Mouse (Mus musculus) bone marrow, adult 2 months (tissue): ENCODE measurements at regions not wholly inside any gene's neighbourhood (a gene's known extent, or its start where the extent isn't known, plus 50 kb on each side); places are given as distances from the start of the nearest gene placed in this dataset.

Source experiments
- H3K27ac ChIP-seq: fragments of 200-500 bp; 2 replicates; pipeline ENCODE4 v1.5.1; 2012; ENCODE audit warnings: low read depth, mild to moderate bottlenecking, control low read depth, inconsistent platforms, low read length; ENCODE audit not compliant: control insufficient read depth, poor library complexity, insufficient read depth
- H3K4me1 ChIP-seq: fragments of 200-500 bp; 2 replicates; pipeline ENCODE4 v1.6.1; 2011; ENCODE audit warnings: low read length; ENCODE audit not compliant: control insufficient read depth, insufficient read depth
- H3K4me3 ChIP-seq: fragments of 200-500 bp; replicated peaks from 2 replicates; pipeline ENCODE3; 2011; ENCODE audit warnings: mild to moderate bottlenecking, low read depth, low read length, control low read depth; ENCODE audit not compliant: control insufficient read depth
- CTCF ChIP-seq: fragments of 200-500 bp; IDR thresholded peaks from 2 replicates; pipeline ENCODE4 v1.5.1; 2011; ENCODE audit warnings: low read length, control low read depth; ENCODE audit not compliant: control insufficient read depth, insufficient read depth
- POLR2A ChIP-seq: fragments of 200-500 bp; IDR thresholded peaks from 2 replicates; pipeline ENCODE4 v1.6.1; 2011; ENCODE audit warnings: low read depth, mild to moderate bottlenecking, control low read depth, low read length, borderline replicate concordance; ENCODE audit not compliant: control insufficient read depth
- WGBS: fragments of 180-500 bp; shearing (Covaris S2); methylation state at CpG from one replicate; pipeline ENCODE4 v1.1.7; 2018; 5-methylcytosine and 5-hydroxymethylcytosine counted together

DNA sequence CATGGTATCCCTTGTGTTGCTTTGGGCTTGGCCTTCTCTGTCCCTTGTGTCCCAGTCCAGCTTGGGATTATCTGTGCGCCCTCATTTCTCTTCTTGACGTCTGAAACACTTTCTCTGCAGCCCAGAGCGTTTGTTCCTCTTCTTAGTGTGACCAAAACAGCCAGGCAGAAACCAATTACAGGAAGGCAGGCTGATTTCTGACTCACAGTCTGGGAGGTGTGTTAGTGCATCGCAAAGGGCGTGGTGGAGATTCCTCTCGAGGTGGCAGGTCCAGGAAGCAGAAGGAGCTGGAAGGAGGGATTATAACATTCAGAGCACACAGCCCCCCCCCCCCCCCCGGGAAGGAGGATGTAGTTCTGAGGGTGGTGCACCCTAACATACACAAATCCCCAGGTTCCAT lies 64.6 kb upstream of the Errfi1 start:
- Histone ChIP-seq H3K4me3 (no peak overlapping the region), H3K27ac (no peak overlapping the region), H3K4me1 (no peaks in the 10 kb centered on the region)
- no peak for TF ChIP-seq CTCF
- no peak for TF ChIP-seq POLR2A
- 3% methylated on average over 7 of the region's 7 CpGs for WGBS

GRCm38 (mm10) chr4:150787113-150787512 lies 66.6 kb upstream of the Errfi1 start:
- H3K4me1 ChIP-seq: no peaks in the 10 kb centered on the region
- WGBS: 76% methylated on average over 6 of the region's 6 CpGs
- no peak overlapping the region for H3K4me3 ChIP-seq
- no peak overlapping the region for H3K27ac ChIP-seq
- TF ChIP-seq POLR2A (no peak), CTCF (no peak)

- H3K4me1 ChIP-seq: no peaks in the 10 kb centered on the region
- H3K4me3 ChIP-seq: no peak overlapping the region
- TF ChIP-seq POLR2A (no peak), CTCF (no peak)
- WGBS: 72% methylated on average over 3 of the region's 3 CpGs
- H3K27ac ChIP-seq: no peak overlapping the region
These were observed 67.1 kb upstream of the Errfi1 start for GRCm38 (mm10) chr4:150786651-150787050.

DNA sequence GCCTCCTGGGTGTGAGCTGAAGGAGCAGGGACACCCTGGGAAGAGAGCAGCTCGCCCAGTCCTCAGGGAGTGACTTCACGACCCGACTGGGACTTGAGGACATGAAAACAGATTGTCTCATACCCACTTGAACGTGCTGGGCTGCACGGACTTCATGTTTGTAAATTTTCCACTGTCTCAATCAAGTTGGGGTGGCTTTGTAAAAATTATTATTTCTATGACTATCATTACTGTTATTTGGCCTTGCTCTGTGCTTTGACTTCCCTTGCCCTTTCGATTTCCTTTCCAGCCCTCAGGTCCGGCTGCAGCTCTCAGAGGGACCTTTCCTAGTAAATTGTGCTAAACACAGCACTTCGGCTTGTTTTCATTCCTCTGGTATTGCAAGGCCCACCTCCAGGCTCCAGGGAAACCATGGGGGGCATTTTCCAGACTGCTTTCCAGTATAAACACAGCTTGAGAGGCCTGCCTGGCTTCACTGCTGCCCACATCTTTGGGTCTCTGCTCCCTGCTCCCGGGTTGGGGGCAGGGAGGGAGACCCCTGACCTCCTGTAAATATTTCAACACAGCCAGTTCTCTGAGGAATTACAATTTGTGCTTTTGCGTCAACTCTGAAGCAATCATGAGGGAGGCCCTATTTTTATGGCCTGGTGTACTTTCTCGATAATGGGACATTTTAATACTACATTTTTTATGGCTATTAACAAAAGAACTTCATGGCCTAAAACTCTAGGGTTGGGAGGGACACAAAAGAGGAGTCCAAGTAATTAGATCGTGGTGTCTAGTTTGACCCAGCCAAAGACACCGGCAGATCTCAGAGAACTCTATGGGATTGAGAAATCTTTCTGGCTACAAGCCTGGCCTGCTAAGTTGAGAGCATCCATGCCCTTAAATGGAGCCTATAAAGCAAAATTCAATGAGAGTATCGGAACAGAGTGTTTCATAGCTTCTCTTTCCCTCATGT lies 68.9 kb upstream of the Errfi1 start:
- WGBS: 63% methylated on average over 14 of the region's 14 CpGs
- no peak for TF ChIP-seq POLR2A
- no peak for TF ChIP-seq CTCF

DNA sequence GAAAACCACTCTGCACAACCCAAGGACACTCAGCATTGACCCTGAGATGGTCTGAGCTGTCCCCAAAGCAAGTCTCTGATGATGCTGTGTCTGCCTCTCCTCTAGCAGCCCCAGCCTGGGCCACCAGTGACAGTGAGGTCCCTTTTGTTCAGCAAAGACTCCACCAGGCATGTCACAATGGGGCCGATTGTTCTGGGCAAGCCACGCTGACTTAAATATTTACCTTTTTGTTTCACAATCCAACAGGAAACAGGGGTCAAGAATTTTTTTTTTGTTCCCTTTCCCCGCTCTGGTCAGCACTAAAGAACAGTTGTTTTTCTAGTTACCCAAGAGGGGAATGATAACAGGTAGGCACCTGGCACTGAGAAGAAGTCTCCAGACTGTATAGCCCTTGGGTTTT lies 72.4 kb upstream of the Errfi1 start:
- Histone ChIP-seq H3K4me3 (no peak overlapping the region), H3K4me1 (no peaks in the 10 kb centered on the region), H3K27ac (no peak overlapping the region)
- no peak for TF ChIP-seq CTCF
- TF ChIP-seq POLR2A: no peak
- WGBS: 34% methylated on average over 3 of the region's 3 CpGs

More for the DNA sequence above, 68.9 kb upstream of the Errfi1 start:
- Histone ChIP-seq H3K4me1 (no peaks in the 10 kb centered on the region), H3K27ac (no peak overlapping the region), H3K4me3 (no peak overlapping the region)

DNA sequence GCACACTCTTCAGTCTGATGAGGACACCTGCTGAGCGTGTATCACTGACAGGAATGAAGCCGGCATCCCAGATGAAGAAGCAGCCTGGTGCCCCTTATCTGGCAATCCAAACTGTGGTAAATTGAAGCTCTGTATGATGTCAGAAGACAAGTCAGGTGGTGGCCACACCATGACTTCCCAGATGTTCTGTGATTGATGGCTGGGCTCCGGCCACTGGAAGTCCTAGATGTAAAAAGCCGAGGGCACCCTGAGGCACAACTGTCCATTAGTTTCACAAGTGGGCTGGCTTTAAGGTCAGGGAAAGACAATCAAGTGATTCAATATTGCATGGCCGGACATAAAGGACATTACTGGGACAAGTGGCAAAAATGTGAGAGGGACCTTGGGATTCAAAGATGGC lies 74.4 kb upstream of the Errfi1 start:
- WGBS: 83% methylated on average over 5 of the region's 5 CpGs
- Histone ChIP-seq H3K4me3 (no peak overlapping the region), H3K27ac (no peak overlapping the region), H3K4me1 (no peaks in the 10 kb centered on the region)
- TF ChIP-seq POLR2A (no peak), CTCF (no peak)

DNA sequence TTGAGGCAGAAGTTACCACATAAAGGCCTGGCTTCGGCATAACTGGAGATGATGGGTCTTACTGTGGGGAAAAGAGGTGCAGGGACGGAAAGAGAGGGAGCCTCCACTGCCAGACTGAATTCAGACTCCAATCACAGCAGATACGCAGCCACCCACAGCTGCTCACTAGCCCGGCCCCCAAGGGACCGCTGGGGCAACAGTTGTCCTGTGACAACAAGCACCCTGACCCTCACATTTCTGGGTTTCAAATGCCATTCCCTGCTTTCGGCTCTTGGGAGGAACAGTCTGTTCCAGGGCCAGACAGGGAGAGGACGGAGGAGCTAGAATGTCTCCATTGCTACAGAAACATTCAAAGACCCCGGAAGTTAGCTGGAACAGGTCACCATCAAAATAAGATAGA lies 75.0 kb upstream of the Errfi1 start:
- H3K27ac ChIP-seq: no peak overlapping the region
- TF ChIP-seq CTCF (no peak), POLR2A (no peak)
- no peaks in the 10 kb centered on the region for H3K4me1 ChIP-seq
- 72% methylated on average over 8 of the region's 8 CpGs for WGBS
- H3K4me3 ChIP-seq: no peak overlapping the region

DNA sequence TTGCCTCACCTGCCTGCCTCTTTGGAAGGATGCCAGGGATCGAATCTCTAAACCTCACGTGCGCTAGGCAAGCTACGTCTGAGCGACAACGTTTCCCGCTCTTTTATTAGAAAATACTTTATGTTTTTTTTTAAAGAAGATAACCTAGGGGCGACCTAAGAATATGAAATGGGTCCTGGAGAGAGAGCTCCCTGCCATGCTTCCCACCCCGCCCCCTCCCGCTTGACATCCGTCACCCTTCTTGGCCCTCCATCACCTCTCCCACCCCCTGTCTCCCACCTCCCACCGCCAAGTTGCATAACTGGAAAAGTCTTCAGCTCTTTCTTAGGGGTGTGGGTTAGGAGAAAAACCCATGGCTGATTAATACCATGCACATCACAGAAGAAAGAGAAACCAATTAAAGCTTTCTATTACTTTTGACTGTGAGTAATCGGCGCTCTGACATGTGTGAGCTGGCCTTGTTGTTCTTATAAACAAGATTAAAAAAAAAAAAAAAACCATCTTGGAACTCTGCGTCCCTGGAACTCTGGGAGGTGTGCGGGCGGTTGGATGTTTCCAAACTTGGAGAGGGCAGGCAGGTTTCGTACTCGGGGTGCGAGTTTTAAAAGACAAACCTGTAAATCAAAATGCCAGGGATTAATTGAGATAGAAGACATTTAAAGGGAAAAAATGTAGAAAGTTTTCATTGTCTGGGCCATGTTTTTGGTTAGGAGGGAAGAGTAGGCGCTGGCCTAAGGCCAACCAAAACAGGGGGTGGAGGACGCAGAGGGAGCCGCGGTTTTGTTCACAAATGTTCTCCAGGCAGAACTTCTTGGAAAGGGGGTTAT lies 77.8 kb upstream of the Errfi1 start:
- no peak for TF ChIP-seq POLR2A
- no peak for TF ChIP-seq CTCF
- 86% methylated on average over 24 of the region's 24 CpGs for WGBS
- H3K27ac ChIP-seq: no peak overlapping the region

More for the DNA sequence above, 77.8 kb upstream of the Errfi1 start:
- Histone ChIP-seq H3K4me1 (no peaks in the 10 kb centered on the region), H3K4me3 (no peak overlapping the region)
